Comparison of ENCODE assay signal across 9 mouse cellular contexts in genomic region chr5:38476861-38477565, GRCm38 (mm10). TPM values are rescaled to one million over a fixed set of nuclear protein-coding genes. Genes with fewer than 3 reads are reported as not detected.
DNase-seq lines count a peak whose midpoint lies in the region; ATAC-seq and TF ChIP-seq lines count a peak whose summit lies in the region.
"Had no signal": no experiment of that assay in that cellular context is flagged by ENCODE, and none has a peak within 500 bp of the region (broad histone marks: within the 10 kb centered on the region; RNA-seq: fewer than 3 reads in every experiment).

No protein-coding gene starts in this region.

- no peaks in the 10 kb centered on the region for H3K27me3 ChIP-seq in intestine, postnatal 0 days (replicated peaks; ENCODE audit: control insufficient read depth, insufficient read depth, low read length)
- no peaks in the 10 kb centered on the region for H3K27me3 ChIP-seq in intestine, embryonic 15.5 days (replicated peaks)
- H3K27me3 ChIP-seq in E14TG2a.4 (ENCODE audit: insufficient read depth, low read length): no peaks in the 10 kb centered on the region
- H3K27me3 ChIP-seq in forebrain, embryonic 10.5 days (ENCODE audit: poor library complexity, severe bottlenecking): peaks cover 6% of the 10 kb centered on the region; the same call in 1 of the 2 replicates
- H3K27me3 ChIP-seq: liver, embryonic 15.5 days had no signal

- TF ChIP-seq CTCF in intestine, postnatal 0 days (IDR thresholded peaks at IDR 0.05; ENCODE audit: low read depth): peak; percentile 48
- TF ChIP-seq CTCF in E14TG2a.4 (conservative IDR thresholded peaks at IDR 0.05; ENCODE audit: low read length): no peak

- no peak overlapping the region for H3K9ac ChIP-seq in intestine, postnatal 0 days (ENCODE audit: low read depth, low read length)
- H3K9ac ChIP-seq in intestine, embryonic 15.5 days: no peak overlapping the region
- H3K9ac ChIP-seq: liver, embryonic 15.5 days had no signal

- H3K4me3 ChIP-seq in intestine, postnatal 0 days (ENCODE audit: low read depth, low read length): no peak overlapping the region
- no peak overlapping the region for H3K4me3 ChIP-seq in intestine, embryonic 15.5 days (replicated peaks)
- 0 out of 2 replicates have a peak overlapping the region, but pooled peaks have one; percentile 20 for H3K4me3 ChIP-seq in E14TG2a.4 (replicated peaks; ENCODE audit: low read length)
- H3K4me3 ChIP-seq in forebrain, embryonic 10.5 days: no peak overlapping the region
- H3K4me3 ChIP-seq: liver, embryonic 15.5 days had no signal

- 91% methylated on average over 25 of the region's 25 CpGs for WGBS in intestine, postnatal 0 days
- 89% methylated on average over 25 of the region's 25 CpGs for WGBS in intestine, embryonic 15.5 days
- 93% methylated on average over 25 of the region's 25 CpGs for WGBS in forebrain, embryonic 10.5 days

- H3K36me3 ChIP-seq in intestine, postnatal 0 days (ENCODE audit: control insufficient read depth, insufficient read depth): no peaks in the 10 kb centered on the region; the same call in 1 of the 2 replicates
- H3K36me3 ChIP-seq in intestine, embryonic 15.5 days: no peaks in the 10 kb centered on the region
- no peaks in the 10 kb centered on the region for H3K36me3 ChIP-seq in E14TG2a.4 (ENCODE audit: insufficient read depth, low read length)
- no peaks in the 10 kb centered on the region for H3K36me3 ChIP-seq in forebrain, embryonic 10.5 days (replicated peaks)

- no peaks in the 10 kb centered on the region for H3K9me3 ChIP-seq in intestine, postnatal 0 days (ENCODE audit: control insufficient read depth)
- H3K9me3 ChIP-seq in intestine, embryonic 15.5 days: no peaks in the 10 kb centered on the region
- peaks cover 31% of the 10 kb centered on the region for H3K9me3 ChIP-seq in E14TG2a.4 (ENCODE audit: low read length)
- no peaks in the 10 kb centered on the region for H3K9me3 ChIP-seq in forebrain, embryonic 10.5 days
- H3K9me3 ChIP-seq: liver, embryonic 15.5 days had no signal

- DNase-seq in cerebellum, adult 18-20 months: peak; percentile 76 to 84
- peak; percentile 54 to 57 for DNase-seq in kidney, postnatal 25 days
- DNase-seq in lung, postnatal 36 days: peak; percentile 44
- no peak for DNase-seq in c-Kit-positive CD71-positive TER-119-positive erythroid progenitor cells, embryonic 14.5 days (ENCODE audit: low spot score)
- no peak for DNase-seq in forebrain, embryonic 10.5 days (ENCODE audit: extremely low spot score, low spot score)

- ATAC-seq in intestine, postnatal 0 days: no peak
- ATAC-seq in intestine, embryonic 15.5 days: no peak

- no peak overlapping the region for H3K27ac ChIP-seq in intestine, postnatal 0 days (ENCODE audit: low read depth, low read length)
- no peak overlapping the region for H3K27ac ChIP-seq in intestine, embryonic 15.5 days
- no peak overlapping the region for H3K27ac ChIP-seq in forebrain, embryonic 10.5 days
- H3K27ac ChIP-seq: liver, embryonic 15.5 days had no signal

- no peak overlapping the region for H3K4me2 ChIP-seq in intestine, postnatal 0 days (replicated peaks; ENCODE audit: low read depth)
- H3K4me2 ChIP-seq in intestine, embryonic 15.5 days (replicated peaks): no peak overlapping the region
- H3K4me2 ChIP-seq: liver, embryonic 15.5 days had no signal

- no peaks in the 10 kb centered on the region for H3K4me1 ChIP-seq in intestine, postnatal 0 days (replicated peaks; ENCODE audit: control insufficient read depth, insufficient read depth, low read length)
- peaks cover 8% of the 10 kb centered on the region for H3K4me1 ChIP-seq in intestine, embryonic 15.5 days (replicated peaks)
- peaks cover 9% of the 10 kb centered on the region for H3K4me1 ChIP-seq in E14TG2a.4 (replicated peaks; ENCODE audit: low read depth, low read length)
- peaks cover 22% of the 10 kb centered on the region for H3K4me1 ChIP-seq in forebrain, embryonic 10.5 days

RNA-seq across cellular contexts. Expression of gene Slc2a9, which starts 25.9 kb away (rescaled TPM):
- polyA plus RNA-seq in intestine, postnatal 0 days (2015; fragmentation: Nextera tagmentation; extraction: Ambion mirVana): 2.4 and 3.4 TPM in 2 replicates
- 1.6 and 1.8 TPM in 2 replicates for polyA plus RNA-seq in intestine, embryonic 15.5 days (2015; fragmentation: Nextera tagmentation; extraction: Ambion mirVana)
- polyA plus RNA-seq in forebrain, embryonic 10.5 days (2016; fragmentation: Nextera tagmentation; extraction: Ambion mirVana): 0.22 and 0.47 TPM in 2 replicates

Comparison
In these comparisons a context has a peak if more than half of its experiments do, and no peak if none do; other contexts are left out.
1. DNase-seq: peak in cerebellum, adult 18-20 months (2 of 2), kidney, postnatal 25 days (2 of 2) and lung, postnatal 36 days (single experiment); none in c-Kit-positive CD71-positive TER-119-positive erythroid progenitor cells, embryonic 14.5 days (single experiment) and forebrain, embryonic 10.5 days (single experiment).